Mouse (Mus musculus): Measurements from ENCODE around the gene Myt1l.

Myt1l gene

DNA sequence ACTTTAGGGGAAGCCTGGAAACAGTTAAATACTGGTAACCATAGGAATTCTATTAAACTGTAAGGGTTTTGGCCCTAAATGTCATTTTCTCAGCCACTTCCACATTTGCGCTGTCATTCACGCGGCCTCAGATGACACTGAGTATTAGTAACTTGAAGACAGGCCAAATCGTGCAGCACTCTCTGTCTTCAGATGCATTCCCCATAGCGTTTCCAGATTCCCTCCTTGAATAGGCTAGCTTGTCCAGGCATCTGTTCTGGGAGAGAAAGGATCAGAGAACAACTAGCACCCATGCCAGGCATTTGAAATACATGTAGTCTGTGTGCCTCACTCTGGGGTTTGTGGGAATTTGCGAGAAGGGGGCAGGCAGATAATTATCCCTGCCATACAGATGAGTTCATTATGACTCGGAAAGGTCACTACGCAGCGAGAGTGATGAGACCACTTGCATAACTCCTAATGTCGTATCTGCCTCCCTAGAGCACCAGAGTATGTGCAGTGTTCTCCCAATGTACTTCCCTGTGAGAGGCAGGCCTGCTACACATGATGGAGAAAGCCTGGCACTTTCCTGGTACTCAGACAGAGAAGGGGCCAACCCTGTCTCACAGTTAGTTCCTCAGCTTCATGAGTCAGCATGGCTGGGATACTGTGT lies 295.7 kb downstream of the Myt1l start:
- no peak for DNase-seq

DNA sequence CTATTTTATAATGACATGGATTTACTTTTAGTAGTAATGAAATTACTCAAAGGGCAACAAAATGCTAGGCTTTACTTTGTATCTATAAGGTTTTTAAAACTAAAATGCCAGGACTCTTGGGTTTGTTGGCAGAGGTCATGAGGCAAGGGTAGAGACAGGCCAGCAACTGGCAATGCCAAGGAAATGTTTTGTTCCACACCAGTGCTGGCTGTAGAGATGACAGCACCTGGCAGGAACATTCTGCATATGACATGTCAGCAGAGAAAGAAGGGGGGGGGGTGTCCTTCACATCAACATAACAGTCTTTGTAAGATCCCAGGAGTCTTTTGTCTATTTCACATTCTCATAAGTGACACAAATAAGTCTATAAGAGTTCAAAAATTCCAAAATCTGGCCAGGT lies 302.4 kb downstream of the Myt1l start:
- DNase-seq, result no peak

DNA sequence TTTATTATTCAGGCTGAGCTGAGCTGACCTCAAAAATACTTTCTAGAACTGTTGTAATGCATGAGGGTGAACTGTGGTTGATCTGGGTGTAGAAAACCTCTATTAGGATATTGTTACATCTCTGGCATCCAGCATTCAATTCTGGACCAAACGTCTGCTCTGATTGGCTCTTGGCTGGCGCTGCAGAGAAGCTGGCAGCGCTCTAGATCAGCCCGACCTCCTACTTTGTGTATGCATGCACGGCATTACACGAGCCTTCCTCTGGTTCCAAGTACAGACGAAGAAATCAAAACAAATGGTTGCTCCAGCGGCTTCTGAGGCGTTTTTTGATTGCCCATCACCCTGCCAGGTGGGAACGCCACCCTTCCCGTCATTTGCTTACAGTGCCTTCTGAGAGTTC lies 303.2 kb downstream of the Myt1l start:
- DNase-seq, result no peak

GRCm38 (mm10) chr12:29837301-29837791 lies 309.2 kb downstream of the Myt1l start:
- DNase-seq, result peak; percentile 20

DNA sequence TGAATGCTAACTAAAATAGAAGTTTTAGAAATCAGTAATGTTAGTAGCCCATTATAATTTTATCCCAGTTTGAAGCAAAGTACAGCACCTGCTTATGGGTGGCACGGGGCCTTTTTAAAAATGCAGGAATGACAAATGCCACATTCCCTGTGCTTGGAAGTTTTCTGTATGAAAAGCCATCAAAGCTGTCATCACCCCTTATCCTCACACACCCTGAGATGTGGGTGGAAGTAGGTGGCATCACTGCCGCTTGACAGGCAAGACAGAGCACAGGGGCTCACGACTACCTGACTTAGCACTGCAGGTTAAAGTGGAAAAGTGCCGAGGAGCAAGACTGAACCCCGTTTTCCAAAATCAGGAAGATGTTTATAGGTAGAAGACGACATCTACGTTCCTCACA lies 310.2 kb downstream of the Myt1l start:
- no peak for DNase-seq

- no peak for DNase-seq
Measured at GRCm38 (mm10) chr12:29849936-29850335, 321.8 kb downstream of the Myt1l start.

DNA sequence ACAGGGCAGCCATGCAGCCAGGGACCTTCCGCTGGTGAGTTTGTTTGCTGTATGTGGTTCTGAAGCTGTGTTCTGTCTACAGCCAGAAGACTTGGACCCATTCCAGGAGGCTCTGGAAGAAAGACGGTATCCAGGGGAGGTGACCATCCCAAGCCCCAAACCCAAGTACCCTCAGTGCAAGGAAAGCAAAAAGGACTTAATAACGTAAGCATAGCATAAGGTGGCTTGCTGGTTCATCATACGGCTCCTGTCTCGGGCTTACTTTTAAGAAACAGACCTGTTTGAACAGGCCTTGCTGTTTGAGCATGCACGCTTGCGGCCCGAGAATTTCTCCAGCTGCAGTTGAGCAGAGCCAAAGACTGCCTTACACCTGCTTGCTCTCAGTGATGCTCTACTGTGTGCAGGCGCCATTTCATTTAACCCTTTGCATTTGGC lies 326.0 kb downstream of the Myt1l start:
- no peak for DNase-seq

DNA sequence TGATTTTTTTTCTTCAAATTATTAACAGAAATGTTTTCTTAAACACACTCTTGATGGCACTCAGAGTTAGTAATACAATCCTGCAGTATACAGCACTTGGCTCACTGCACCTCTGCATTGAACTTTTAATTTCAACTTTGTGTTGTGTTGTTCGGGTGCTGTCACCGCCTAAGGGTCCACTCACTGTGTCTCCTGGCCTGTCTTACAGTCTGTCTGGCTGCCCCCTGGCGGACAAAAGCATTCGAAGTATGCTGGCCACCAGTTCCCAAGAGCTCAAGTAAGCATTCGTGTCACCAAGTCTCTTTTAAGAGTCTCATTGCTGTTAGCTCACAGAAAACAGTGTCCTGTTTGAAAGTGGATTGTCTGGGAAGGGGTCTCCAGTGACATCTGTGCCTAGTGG lies 326.8 kb downstream of the Myt1l start:
- peak; percentile 50 for DNase-seq

DNA sequence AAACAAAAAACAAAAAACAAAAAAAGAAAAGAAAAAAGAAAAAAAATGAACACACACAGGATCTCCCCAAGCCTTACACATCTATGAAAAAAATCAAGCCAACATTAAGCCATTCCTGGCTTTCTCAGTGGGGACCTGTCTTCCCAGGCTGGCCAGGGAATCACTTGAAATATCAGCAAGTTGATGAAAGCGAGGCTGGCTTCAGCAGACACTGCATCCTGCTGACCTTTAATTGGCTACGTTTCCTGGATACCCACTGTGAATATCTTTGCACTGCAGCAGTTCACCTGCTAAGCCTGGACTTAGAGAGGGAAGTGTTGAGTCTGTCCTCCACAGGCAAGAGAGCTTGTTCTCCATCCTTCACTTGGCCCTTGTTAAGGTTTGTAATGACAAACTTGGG lies 332.8 kb downstream of the Myt1l start:
- no peak for DNase-seq

GRCm38 (mm10) chr12:29868295-29868694 lies 340.1 kb downstream of the Myt1l start:
- DNase-seq, result no peak

- DNase-seq, result no peak
Measured at GRCm38 (mm10) chr12:29868781-29869180, 340.6 kb downstream of the Myt1l start.

DNA sequence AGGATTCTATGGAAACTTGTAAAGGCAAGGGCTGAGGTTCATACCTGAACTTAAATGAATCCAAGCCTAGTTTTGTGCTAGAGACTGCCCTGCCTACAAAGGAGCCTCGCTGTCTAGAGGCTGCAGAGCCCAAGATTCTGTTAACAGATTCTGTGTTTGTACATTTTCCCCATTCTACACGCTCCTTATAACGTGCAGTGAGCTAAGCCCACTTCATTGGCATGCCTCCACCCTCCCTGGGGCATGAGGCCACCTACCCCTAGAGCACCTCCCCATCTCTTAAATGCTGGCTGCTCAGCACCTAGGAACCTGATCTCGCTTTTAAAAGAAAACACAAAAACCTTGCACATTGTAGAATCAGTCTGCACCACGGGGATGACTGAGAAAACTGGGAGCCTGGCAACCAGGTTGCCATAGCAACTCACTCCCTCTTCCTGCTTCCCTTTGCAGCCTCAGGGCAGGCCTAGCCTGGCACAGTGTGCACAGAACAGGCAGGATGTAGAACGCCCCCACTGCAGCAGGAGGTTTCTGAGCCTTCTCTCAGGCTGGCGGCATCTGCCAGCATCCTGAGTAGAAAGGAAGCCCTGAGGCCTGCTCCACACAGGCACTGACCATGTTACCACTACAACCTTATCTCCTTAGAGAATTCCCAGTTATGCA lies 344.1 kb downstream of the Myt1l start:
- DNase-seq, result no peak

- DNase-seq, result no peak
Measured at GRCm38 (mm10) chr12:29873281-29873772, 345.1 kb downstream of the Myt1l start.

GRCm38 (mm10) chr12:29877977-29878376 lies 349.8 kb downstream of the Myt1l start:
- DNase-seq, result no peak

DNA sequence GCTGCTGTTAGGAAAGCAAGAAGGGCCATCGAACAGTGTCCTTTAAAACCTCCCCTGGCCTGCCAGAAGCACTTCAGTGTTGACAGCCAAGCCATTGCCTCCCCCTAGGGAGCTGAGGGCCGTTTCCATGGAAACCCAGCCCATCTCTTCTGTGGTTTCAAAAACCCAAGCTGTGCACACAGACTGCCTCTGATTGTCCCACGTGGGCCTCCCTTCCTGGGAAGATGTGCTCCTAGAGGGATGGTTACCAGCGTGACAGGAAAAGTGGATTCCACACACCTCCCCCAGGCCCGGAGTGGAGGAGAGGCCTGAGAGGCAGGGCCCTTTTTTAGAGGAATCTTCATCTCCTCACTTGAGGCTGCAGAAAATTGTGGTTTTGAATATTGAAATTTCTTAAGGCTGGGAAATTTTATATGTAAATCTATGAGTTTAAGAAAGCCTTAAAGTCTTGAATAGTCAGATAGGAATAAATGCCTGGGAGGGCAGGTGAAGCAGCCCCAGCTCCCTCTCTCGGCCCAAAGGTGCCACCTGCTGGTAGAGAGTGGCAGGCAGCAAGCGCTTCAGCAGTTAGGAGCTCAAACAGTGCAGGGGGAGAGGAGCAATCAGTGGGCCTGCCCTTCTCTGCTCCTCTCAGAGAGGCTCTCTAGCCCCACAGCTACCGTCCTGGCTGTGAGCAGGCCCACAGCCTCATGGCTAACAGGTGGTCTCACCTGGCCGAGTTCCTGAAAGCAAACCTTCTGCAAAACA lies 354.9 kb downstream of the Myt1l start:
- peak; percentile 33 for DNase-seq

DNA sequence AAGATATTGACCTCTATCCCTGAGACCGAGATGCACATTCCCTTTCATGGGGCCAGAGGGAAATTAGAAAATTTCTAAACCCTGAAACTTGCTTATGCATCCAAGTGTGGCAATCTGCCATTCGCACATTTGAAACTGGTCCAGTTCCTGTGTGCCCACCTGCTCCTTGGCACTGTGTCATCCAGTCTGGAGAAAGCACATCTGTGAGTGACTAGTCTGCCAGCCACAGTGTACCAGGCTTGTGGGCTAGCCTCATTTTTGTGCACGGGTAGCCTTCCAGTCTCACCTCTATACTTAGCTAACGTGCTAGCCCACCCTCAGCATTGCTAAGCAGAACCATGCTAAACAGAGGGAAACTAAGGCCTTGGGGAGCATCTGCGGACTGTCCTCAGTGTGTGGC lies 356.2 kb downstream of the Myt1l start:
- DNase-seq, result no peak

GRCm38 (mm10) chr12:29894669-29895068 lies 366.5 kb downstream of the Myt1l start:
- peak; percentile 45 for DNase-seq

DNA sequence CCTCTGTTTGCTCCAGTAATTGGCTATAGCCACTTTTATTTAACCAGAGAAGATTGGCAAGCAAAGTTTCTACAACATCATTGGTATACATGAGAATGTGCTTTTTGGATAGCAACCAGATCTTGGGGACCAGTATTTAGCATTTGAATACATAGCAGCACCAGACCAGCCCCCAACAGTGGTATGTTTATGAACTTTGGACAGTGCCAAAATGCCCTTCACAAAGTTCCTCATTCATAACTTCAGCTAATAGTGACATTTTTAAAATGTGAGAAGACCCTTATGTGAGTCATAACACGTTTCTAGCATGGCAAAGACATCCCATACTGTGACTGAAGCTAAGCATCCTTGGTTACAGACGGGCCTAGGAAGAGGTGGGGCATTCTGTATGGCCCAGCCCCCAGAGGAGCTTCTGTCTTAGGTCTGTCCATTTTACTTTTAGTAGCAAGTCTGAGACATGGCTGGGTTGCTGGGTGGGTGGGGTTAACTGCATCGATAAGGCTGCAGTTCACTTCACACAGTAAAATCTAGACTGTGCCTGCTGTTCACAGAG lies 369.4 kb downstream of the Myt1l start:
- no peak for DNase-seq

GRCm38 (mm10) chr12:29904101-29904874 lies 376.1 kb downstream of the Myt1l start:
- DNase-seq, result no peak

DNA sequence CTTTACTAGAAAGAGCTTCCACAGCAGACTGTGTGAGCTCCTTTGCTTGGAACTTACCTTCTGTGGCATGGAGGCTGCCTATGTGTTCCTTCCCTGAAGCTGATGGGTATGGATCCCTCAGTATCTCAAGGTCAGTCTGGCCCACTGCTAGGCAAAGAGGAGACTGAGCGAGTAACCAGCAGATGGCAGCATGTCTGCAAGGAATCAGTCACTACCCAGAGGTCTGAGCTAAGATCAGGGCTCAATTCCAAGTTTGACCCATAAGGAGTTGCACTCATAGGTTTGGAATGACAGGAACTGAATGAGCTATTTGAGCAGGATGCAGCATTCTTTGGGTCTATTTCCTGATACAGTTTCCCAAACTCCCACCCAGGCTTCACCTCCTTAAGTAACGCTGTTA lies 378.9 kb downstream of the Myt1l start:
- peak; percentile 71 for DNase-seq

DNA sequence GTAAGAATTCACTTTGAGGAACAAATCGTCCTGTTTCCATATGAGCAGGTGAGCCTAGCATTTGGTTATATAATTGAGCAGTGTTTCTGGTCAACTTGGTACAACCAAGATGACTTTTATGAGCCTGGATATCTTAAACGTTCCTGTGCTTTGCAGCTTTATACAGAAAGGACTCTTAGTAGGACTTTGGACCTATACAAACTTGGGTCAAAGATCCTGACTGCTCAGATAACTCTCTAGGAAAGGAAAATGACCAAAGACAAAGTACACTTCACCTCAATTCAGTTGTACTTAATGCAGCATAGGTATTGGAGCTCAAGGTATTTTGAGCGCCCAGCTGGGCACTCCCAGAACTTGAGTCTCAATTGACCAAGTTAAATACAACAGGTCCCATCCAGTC lies 388.0 kb downstream of the Myt1l start:
- DNase-seq, result no peak

DNA sequence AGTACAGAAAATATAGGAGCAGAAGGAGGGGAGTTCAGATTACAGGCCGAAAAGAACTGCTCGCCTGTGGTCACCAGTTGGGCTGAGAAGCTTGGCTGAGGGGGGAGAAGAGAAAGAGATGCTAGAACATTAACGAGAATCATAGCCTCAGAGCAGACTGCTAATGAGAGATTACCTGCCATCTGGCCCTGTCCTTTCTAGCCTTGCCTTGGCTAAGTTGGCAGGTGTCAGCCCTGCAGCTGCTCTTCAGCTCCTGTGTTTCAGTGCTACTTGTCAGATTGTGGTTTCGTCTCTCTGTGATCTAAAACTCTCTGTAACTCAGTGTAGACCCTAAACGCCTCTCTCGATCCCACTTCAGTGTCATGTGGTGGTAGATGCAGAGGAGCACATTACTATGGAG lies 388.6 kb downstream of the Myt1l start:
- DNase-seq, result no peak

GRCm38 (mm10) chr12:29920298-29920697 lies 392.1 kb downstream of the Myt1l start:
- no peak for DNase-seq

All from kidney, adult 9 months (tissue).